Mouse (Mus musculus) CH12.LX (cell line): ENCODE data around the gene Skap2. TPM values are rescaled to one million over a fixed set of nuclear protein-coding genes. Genes with fewer than 3 reads are reported as not detected.
A peak's percentile ranks its signal among the peaks of the same experiment; 100 is the strongest.

Experiments
- DNase-seq: peaks from one replicate; pipeline ENCODE4 v3.0.0-alpha.2; 2013; ENCODE audit errors: extremely low read depth
- H3K27ac ChIP-seq: 2 replicates; pipeline ENCODE4 v1.5.1; 2012; ENCODE audit warnings: low read depth, mild to moderate bottlenecking, control low read depth, moderate library complexity; ENCODE audit not compliant: insufficient read depth
- H3K27me3 ChIP-seq: replicated peaks from 2 replicates; pipeline ENCODE3; 2012; ENCODE audit warnings: inconsistent platforms
- H3K36me3 ChIP-seq, 2 experiments: replicated peaks in 1 of 2; 2 replicates each; pipeline versions ENCODE3 to v1.6.1; 2012; ENCODE audit warnings: inconsistent platforms in 1 of 2, low read length in 1 of 2, mild to moderate bottlenecking in 1 of 2, mixed read lengths in 1 of 2, moderate library complexity in 1 of 2; ENCODE audit not compliant: control insufficient read depth in 1 of 2, insufficient read depth in 1 of 2
- H3K4me1 ChIP-seq, 2 experiments: 2 replicates each; pipeline ENCODE4 v1.6.1; 2012; ENCODE audit warnings: inconsistent platforms in 1 of 2, moderate library complexity in 1 of 2; ENCODE audit not compliant: insufficient read depth in 2 of 2, control insufficient read depth in 1 of 2
- H3K4me2 ChIP-seq: 2 replicates; pipeline ENCODE4 v1.6.1; 2012; ENCODE audit warnings: low read depth, mild to moderate bottlenecking, control low read depth; ENCODE audit not compliant: poor library complexity, insufficient read depth, severe bottlenecking
- H3K4me3 ChIP-seq, 3 experiments: fragments of 150-350 bp in 1 of 3; sonication (generic) in 1 of 3; replicated peaks in 1 of 3; 2 replicates each; pipeline versions ENCODE3 to v1.5.1; 2011 to 2012; ENCODE audit warnings: low read depth in 2 of 3, low read length in 2 of 3, mild to moderate bottlenecking in 2 of 3, moderate library complexity in 2 of 3, control low read depth in 1 of 3, improper control_type of control experiment in 1 of 3, inconsistent platforms in 1 of 3, mixed read lengths in 1 of 3; ENCODE audit not compliant: poor library complexity in 1 of 3
- H3K79me2 ChIP-seq: replicated peaks from 2 replicates; pipeline ENCODE4 v1.6.1; 2012; ENCODE audit warnings: mild to moderate bottlenecking, moderate library complexity; ENCODE audit not compliant: control insufficient read depth, poor library complexity, insufficient read depth, severe bottlenecking; ENCODE audit errors: extremely low read depth
- H3K9ac ChIP-seq: 2 replicates; pipeline ENCODE4 v1.6.1; 2012; ENCODE audit warnings: low read depth, mild to moderate bottlenecking, control low read depth, moderate library complexity; ENCODE audit not compliant: insufficient read depth
- H3K9me3 ChIP-seq: replicated peaks from 2 replicates; pipeline ENCODE3; 2012; ENCODE audit warnings: low read length, inconsistent platforms, mixed read lengths
- BHLHE40 ChIP-seq: IDR thresholded peaks from 2 replicates; pipeline ENCODE4 v1.6.1; 2011; ENCODE audit warnings: mild to moderate bottlenecking, low read depth, low read length, improper control_type of control experiment
- ELF1 ChIP-seq: IDR thresholded peaks from 2 replicates; pipeline ENCODE4 v1.6.1; 2014; ENCODE audit warnings: low read depth, mild to moderate bottlenecking, inconsistent platforms, low read length, improper control_type of control experiment
- EP300 ChIP-seq: IDR thresholded peaks from 2 replicates; pipeline ENCODE4 v1.6.1; 2011; ENCODE audit warnings: low read length, improper control_type of control experiment
- ETS1 ChIP-seq: conservative IDR thresholded peaks from 2 replicates; pipeline ENCODE4 v1.6.1; 2012; ENCODE audit warnings: low read depth, mild to moderate bottlenecking, inconsistent platforms, low read length, improper control_type of control experiment, moderate library complexity
- JUN ChIP-seq: IDR thresholded peaks from 2 replicates; pipeline ENCODE4 v1.6.1; 2011; ENCODE audit warnings: low read depth, mild to moderate bottlenecking, low read length, improper control_type of control experiment, moderate library complexity; ENCODE audit not compliant: insufficient read depth
- MAFK ChIP-seq: IDR thresholded peaks from 2 replicates; pipeline ENCODE4 v1.6.1; 2011; ENCODE audit warnings: low read length, improper control_type of control experiment; ENCODE audit not compliant: insufficient replicate concordance
- MAX ChIP-seq: IDR thresholded peaks from 2 replicates; pipeline ENCODE4 v1.6.1; 2011; ENCODE audit warnings: low read length, improper control_type of control experiment
- MAZ ChIP-seq: IDR thresholded peaks from 2 replicates; pipeline ENCODE4 v1.6.1; 2012; ENCODE audit warnings: low read depth, mild to moderate bottlenecking, inconsistent platforms, low read length, improper control_type of control experiment, moderate library complexity
- MEF2A ChIP-seq: IDR thresholded peaks from 2 replicates; pipeline ENCODE4 v1.6.1; 2014; ENCODE audit warnings: low read depth, mild to moderate bottlenecking, inconsistent platforms, low read length, improper control_type of control experiment, borderline replicate concordance
- NELFE ChIP-seq: IDR thresholded peaks from 2 replicates; pipeline ENCODE4 v1.6.1; 2011; ENCODE audit warnings: low read depth, low read length, improper control_type of control experiment
- NRF1 ChIP-seq: IDR thresholded peaks from 2 replicates; pipeline ENCODE4 v1.6.1; 2014; ENCODE audit warnings: low read depth, mild to moderate bottlenecking, inconsistent platforms, low read length, improper control_type of control experiment, moderate library complexity
- PAX5 ChIP-seq: IDR thresholded peaks from 2 replicates; pipeline ENCODE4 v1.6.1; 2012; ENCODE audit warnings: low read length, inconsistent platforms, mixed read lengths
- RCOR1 ChIP-seq: conservative IDR thresholded peaks from 2 replicates; pipeline ENCODE4 v1.6.1; 2012; ENCODE audit warnings: low read depth, mild to moderate bottlenecking, inconsistent platforms, low read length, improper control_type of control experiment
- SIN3A ChIP-seq: IDR thresholded peaks from 2 replicates; pipeline ENCODE4 v1.6.1; 2012; ENCODE audit warnings: low read length, improper control_type of control experiment, inconsistent platforms
- TCF12 ChIP-seq: IDR thresholded peaks from 2 replicates; pipeline ENCODE4 v1.6.1; 2014; ENCODE audit warnings: low read depth, mild to moderate bottlenecking, inconsistent platforms, low read length, improper control_type of control experiment
- USF2 ChIP-seq: conservative IDR thresholded peaks from 2 replicates; pipeline ENCODE4 v1.6.1; 2011; ENCODE audit warnings: low read depth, low read length, improper control_type of control experiment
- ZMIZ1 ChIP-seq: IDR thresholded peaks from 2 replicates; pipeline ENCODE4 v1.6.1; 2012; ENCODE audit warnings: low read depth, mild to moderate bottlenecking, inconsistent platforms, low read length, improper control_type of control experiment
- ZNF384 ChIP-seq: IDR thresholded peaks from 2 replicates; pipeline ENCODE4 v1.6.1; 2012; ENCODE audit warnings: low read depth, low read length, improper control_type of control experiment, inconsistent platforms
- dilution Hi-C: fragments of 300-500 bp; cut with MboI; formaldehyde crosslinking; loops from 2 replicates; pipeline ENCODE4 v1.14.3; 2020; ENCODE audit warnings: low sequenced_read_pairs; ENCODE audit not compliant: extremely low pct_unique_long_range_greater_than_20kb, extremely low pct_ligation_motif_present
- in situ Hi-C: fragments of 300-500 bp; cut with MboI; formaldehyde crosslinking; loops from 3 replicates; pipeline ENCODE4 v1.14.3; 2019; ENCODE audit warnings: low sequenced_read_pairs, low pct_ligation_motif_present, low pct_unique_long_range_greater_than_20kb, mixed read lengths
- polyA plus RNA-seq: library from polyadenylated mRNA; unstranded; fragments of >175 nt; gene quantifications from 2 replicates; pipeline ENCODE4 v1.2.1, GENCODE M21; 2012; ENCODE audit warnings: low read depth; ENCODE audit not compliant: insufficient read length
- total RNA-seq, 2 experiments: library from RNA; depleted of rRNA; stranded (reverse); fragments of 300-350 nt in 1 of 2; fragments of >200 nt in 1 of 2; gene quantifications; 2 replicates each; pipeline ENCODE4 v1.2.3; 2012 to 2014

The Skap2 gene
- total and polyA plus RNA-seq, 3 experiments, result 25.8 to 76.1 (median 51.9) TPM

- TF ChIP-seq PAX5 (no peak), ZMIZ1 (no peak), USF2 (no peak), TCF12 (no peak), NRF1 (no peak), ZNF384 (no peak), JUN (no peak), MEF2A (no peak), EP300 (no peak), MAX (no peak)
- Histone ChIP-seq H3K9ac (no peak overlapping the region), H3K4me1 (peaks cover 19 to 32% of the 10 kb centered on the region in 2 experiments), H3K79me2 (no peaks in the 10 kb centered on the region), H3K4me2 (no peak overlapping the region), H3K36me3 (peaks cover 0 to 8% of the 10 kb centered on the region in 2 experiments), H3K9me3 (no peaks in the 10 kb centered on the region), H3K27ac (no peak overlapping the region), H3K27me3 (no peaks in the 10 kb centered on the region), H3K4me3 (no peak overlapping the region)
- in situ Hi-C loops, result no loop called here
- DNase-seq, result no peak
- dilution Hi-C loops, result no loop called here
Observed at GRCm38 (mm10) chr6:51895753-51896152, 116.6 kb downstream of the Skap2 start.

- Histone ChIP-seq H3K9me3 (no peaks in the 10 kb centered on the region), H3K27me3 (no peaks in the 10 kb centered on the region), H3K4me1 (peaks cover 19 to 32% of the 10 kb centered on the region in 2 experiments), H3K79me2 (no peaks in the 10 kb centered on the region), H3K27ac (no peak overlapping the region), H3K36me3 (peaks cover 0 to 8% of the 10 kb centered on the region in 2 experiments), H3K9ac (no peak overlapping the region), H3K4me2 (no peak overlapping the region), H3K4me3 (no peak overlapping the region)
- in situ Hi-C loops, result no loop called here
- dilution Hi-C loops, result no loop called here
- no peak for TF ChIP-seq ZNF384
- no peak for TF ChIP-seq USF2
- no peak for TF ChIP-seq MAZ
- TF ChIP-seq EP300, result peak; percentile 61
- TF ChIP-seq ETS1, result peak; percentile 49; the same call in 1 of the 2 replicates
- no peak for TF ChIP-seq NELFE
- TF ChIP-seq SIN3A, result no peak
- peak; percentile 50 for TF ChIP-seq BHLHE40
- no peak for TF ChIP-seq TCF12
- TF ChIP-seq MAFK, result no peak
- no peak for TF ChIP-seq ELF1
- TF ChIP-seq RCOR1, result no peak
- TF ChIP-seq MEF2A, result no peak
- peak; percentile 29 for DNase-seq
Observed at GRCm38 (mm10) chr6:51894717-51895116, 117.6 kb downstream of the Skap2 start.
